Mouse (Mus musculus) heart, embryonic 12.5 days (tissue): ENCODE data around the gene Als2cl. TPM values are rescaled to one million over a fixed set of nuclear protein-coding genes. Genes with fewer than 3 reads are reported as not detected.

Source experiments
- ATAC-seq: fragments of 200-750 bp; cut with Nextera tagmentation; 2 replicates; pipeline ENCODE4 v1.8.0; 2017; ENCODE audit warnings: moderate TSS enrichment, moderate library complexity; ENCODE audit not compliant: insufficient number of reproducible peaks, low FRiP score
- H3K27ac ChIP-seq: fragments of 300-500 bp; sonication (generic); 2 replicates; pipeline ENCODE4 v1.5.1; 2016; ENCODE audit warnings: mild to moderate bottlenecking, moderate library complexity; ENCODE audit not compliant: poor library complexity, severe bottlenecking
- H3K27me3 ChIP-seq: fragments of 300-500 bp; sonication (generic); replicated peaks from 2 replicates; pipeline ENCODE4 v1.6.1; 2016; ENCODE audit warnings: mild to moderate bottlenecking, moderate library complexity
- H3K36me3 ChIP-seq: fragments of 300-500 bp; sonication (generic); 2 replicates; pipeline ENCODE4 v1.6.1; 2016; ENCODE audit warnings: mild to moderate bottlenecking, moderate library complexity
- H3K4me1 ChIP-seq: fragments of 300-500 bp; sonication (generic); replicated peaks from 2 replicates; pipeline ENCODE4 v1.6.1; 2016; ENCODE audit warnings: mild to moderate bottlenecking
- H3K4me2 ChIP-seq: fragments of 300-500 bp; sonication (generic); 2 replicates; pipeline ENCODE4 v1.6.1; 2016; ENCODE audit warnings: mild to moderate bottlenecking, moderate library complexity
- H3K4me3 ChIP-seq: fragments of 300-500 bp; sonication (generic); 2 replicates; pipeline ENCODE4 v1.5.1; 2016; ENCODE audit warnings: mild to moderate bottlenecking
- H3K9ac ChIP-seq: fragments of 300-500 bp; sonication (generic); 2 replicates; pipeline ENCODE4 v1.6.1; 2016; ENCODE audit warnings: mild to moderate bottlenecking, moderate library complexity
- H3K9me3 ChIP-seq: fragments of 300-500 bp; sonication (generic); replicated peaks from 2 replicates; pipeline ENCODE4 v1.6.1; 2016; ENCODE audit warnings: mild to moderate bottlenecking, moderate library complexity
- WGBS: fragments of 180-500 bp; shearing (Covaris S2); methylation state at CpG from one replicate; pipeline ENCODE4 v1.1.7; 2016; 5-methylcytosine and 5-hydroxymethylcytosine counted together
- polyA plus RNA-seq: library from polyadenylated mRNA; unstranded; fragments of >200 nt; fragmentation: Nextera tagmentation; extraction: Ambion mirVana; gene quantifications from 2 replicates; pipeline ENCODE4 v1.2.1, GENCODE M21; 2016

Gene Als2cl
- polyA plus RNA-seq, 1 experiment from 2014 or later = 1.4 TPM

DNA sequence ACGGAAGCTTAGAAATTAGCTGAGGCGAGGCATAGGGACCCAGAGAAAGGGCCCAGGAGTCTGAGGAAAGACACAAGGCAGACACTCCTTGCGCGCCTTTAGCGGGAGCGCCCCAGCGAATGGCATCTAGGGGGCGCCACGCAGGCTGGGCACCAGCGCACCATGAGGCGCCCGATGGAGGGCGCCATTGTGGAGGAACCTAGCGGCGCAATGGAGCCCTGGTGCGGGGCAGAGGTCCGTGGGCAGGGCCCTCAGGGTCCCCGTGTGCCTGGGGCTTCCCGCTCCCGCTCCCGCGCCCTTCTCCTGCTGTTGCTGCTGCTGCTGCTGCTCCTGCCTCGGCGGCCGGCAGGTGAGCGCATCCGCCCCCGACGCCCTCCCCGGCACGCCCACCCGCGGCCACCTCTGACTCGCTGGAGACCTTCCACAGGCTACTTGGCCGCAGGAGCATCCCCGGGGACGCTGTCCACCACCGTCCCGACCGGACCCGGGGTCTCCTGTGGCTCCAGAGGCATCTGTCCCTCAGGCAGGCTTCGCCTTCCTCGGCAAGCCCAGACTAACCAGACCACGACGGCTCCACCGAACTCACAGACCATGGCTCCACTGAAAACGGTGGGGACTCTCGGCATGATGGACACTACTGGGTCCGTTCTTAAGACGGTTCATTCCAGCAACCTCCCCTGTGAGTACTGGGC is 21.7 kb upstream of the Als2cl start, which contains the start of gene Prss50:
Prss50 (plus strand) TSS at position 187 of the 692 bp plus-strand sequence.
- peak; percentile 17; the same call in 1 of the 2 replicates for ATAC-seq
- Histone ChIP-seq H3K9ac (no peak within 1 kb of the TSS), H3K36me3 (no peaks in the 10 kb centered on the region), H3K9me3 (no peaks in the 10 kb centered on the region), H3K4me2 (peak within 1 kb of the TSS; percentile 65), H3K4me3 (peak within 1 kb of the TSS; percentile 38), H3K27ac (no peak within 1 kb of the TSS), H3K4me1 (peaks cover 7% of the 10 kb centered on the region), H3K27me3 (peaks cover 44% of the 10 kb centered on the region)
- WGBS = 10% methylated on average over 49 of the region's 50 CpGs

DNA sequence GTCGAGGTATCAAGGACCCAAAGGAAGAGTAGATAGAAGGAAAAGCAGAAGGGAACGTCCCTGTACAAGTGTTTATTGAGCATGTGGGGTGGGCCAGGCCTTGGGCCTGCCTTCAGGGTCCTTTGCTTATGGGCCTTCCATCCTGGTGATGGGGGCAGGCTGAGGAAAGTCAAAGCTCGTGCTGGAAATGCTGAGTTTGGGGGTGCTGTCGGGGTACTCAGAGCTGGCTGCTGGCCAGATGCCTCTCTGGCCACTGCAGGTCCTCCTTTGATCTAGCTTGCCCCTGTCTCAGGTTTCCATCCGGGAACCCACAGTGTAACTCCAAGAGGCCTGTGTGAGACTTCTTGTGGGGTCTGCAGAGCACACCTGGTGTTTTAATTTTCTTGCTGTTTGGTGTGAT is 21.1 kb upstream of the Als2cl start:
- peak; percentile 16; the same call in 1 of the 2 replicates for ATAC-seq
- H3K9ac ChIP-seq = no peak overlapping the region
- no peaks in the 10 kb centered on the region for H3K36me3 ChIP-seq
- 55% methylated on average over 5 of the region's 5 CpGs for WGBS
- no peak overlapping the region for H3K4me2 ChIP-seq
- H3K27me3 ChIP-seq = peaks cover 44% of the 10 kb centered on the region
- no peaks in the 10 kb centered on the region for H3K9me3 ChIP-seq
- H3K4me1 ChIP-seq = peaks cover 7% of the 10 kb centered on the region
- no peak overlapping the region for H3K4me3 ChIP-seq
- no peak overlapping the region for H3K27ac ChIP-seq

DNA sequence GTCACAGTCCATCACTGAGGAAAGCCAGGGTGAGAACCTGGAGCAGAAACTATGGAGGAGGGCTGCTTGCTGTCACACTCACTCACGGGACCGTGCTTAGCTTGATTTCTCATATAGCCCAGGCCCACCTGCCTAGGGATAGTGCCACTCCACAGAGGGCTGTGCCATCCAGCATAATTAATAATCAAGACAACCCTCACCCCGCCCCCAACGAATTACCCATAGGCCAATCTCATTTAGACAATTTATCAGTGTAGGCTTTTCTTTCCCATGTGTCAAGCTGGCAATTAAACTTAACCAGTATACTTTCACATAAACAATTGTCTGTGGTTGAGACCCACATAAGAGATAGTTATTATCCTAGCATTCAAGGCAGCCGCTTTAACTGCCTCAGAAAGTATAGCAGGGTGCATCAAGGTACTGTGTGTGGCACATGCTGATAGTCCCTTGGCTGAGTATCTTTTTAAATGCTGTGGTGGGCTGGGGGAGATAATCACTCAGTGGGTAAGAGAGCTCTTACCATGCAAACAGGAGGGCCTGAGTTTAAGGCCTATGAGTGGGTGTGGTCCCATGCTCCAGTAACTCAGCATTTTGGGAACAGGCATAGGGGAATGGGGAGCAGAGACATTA is 20.6 kb upstream of the Als2cl start:
- Histone ChIP-seq H3K36me3 (no peaks in the 10 kb centered on the region), H3K9ac (no peak overlapping the region), H3K4me3 (no peak overlapping the region), H3K27ac (no peak overlapping the region), H3K4me1 (peaks cover 7% of the 10 kb centered on the region), H3K27me3 (peaks cover 44% of the 10 kb centered on the region), H3K4me2 (no peak overlapping the region), H3K9me3 (no peaks in the 10 kb centered on the region)
- WGBS = 81% methylated on average over 5 of the region's 5 CpGs
- no peak for ATAC-seq

DNA sequence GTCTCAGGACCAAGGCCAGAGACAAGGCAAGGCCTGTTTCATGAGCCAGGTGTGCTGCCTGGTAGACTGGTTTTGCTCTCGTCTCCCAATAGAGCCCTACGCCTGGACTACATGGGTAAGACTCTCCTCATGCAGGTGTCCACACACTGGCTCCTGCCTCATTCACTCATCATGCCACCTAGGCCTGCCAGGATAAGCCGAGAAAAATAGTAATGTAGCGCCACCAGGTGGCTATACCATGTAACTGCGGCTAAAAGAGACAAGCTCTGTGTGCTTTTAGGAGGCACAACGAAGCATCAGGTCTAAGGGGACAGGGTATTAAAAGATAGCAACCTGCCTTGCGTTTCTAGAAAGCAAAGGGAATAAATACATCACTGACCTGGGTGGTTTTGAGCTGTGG is 8.6 kb upstream of the Als2cl start:
- Histone ChIP-seq H3K9me3 (no peaks in the 10 kb centered on the region), H3K36me3 (no peaks in the 10 kb centered on the region), H3K4me3 (no peak overlapping the region), H3K27me3 (peaks cover 41% of the 10 kb centered on the region), H3K9ac (no peak overlapping the region), H3K4me2 (no peak overlapping the region), H3K27ac (no peak overlapping the region), H3K4me1 (peaks cover 17% of the 10 kb centered on the region; the same call in 1 of the 2 replicates)
- ATAC-seq = peak; percentile 27; the same call in 1 of the 2 replicates
- WGBS = 20% methylated on average over 7 of the region's 7 CpGs

DNA sequence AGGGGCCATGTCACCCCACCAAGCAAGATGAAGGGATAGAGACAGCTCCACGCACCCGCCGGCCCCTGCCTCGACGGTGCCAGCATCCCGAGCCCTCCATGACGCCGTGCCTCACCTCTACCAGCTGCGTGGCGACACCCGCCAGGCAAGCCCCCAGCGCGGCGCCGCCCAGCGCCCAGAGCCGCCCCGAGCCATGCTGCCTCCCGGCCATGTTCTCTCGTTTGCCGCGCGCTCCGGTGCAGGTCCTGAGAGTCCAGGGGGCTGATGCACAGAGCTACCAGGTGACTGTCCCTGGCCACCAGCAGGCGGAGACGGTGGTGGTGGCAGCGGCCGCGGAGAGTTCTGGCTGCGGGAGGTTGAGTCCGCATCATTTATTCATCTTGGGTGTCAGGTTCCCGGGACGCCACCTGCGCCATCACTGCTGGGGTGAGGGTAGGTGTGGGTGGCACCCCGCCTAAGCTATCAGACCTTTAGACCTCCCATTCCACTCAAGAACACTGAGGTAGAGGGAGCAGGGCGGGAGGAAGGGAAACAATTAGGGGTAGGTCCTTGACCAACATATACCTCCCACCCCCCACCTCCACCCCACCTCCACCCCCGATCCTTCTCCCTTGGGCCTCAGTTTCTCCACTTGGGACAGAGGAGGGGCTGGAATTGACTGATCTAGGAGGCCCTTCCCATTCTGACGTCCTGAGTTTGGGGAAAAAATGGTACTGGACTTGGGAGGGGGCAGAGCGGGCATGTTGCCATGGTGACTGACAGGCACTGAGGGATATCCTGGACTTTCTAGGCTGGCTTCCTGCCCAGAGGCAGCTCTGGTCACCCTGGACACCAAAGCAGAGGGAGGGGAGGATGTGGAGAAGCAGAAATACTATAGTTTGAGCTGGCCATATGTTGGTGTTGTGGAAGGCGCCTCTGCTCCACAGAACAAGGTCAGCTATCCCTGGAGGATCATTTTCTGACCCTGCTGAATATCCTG is 5.7 kb upstream of the Als2cl start:
- peak overlapping the region; percentile 24 for H3K4me3 ChIP-seq
- peak overlapping the region; percentile 64 for H3K4me2 ChIP-seq
- no peak overlapping the region for H3K27ac ChIP-seq
- peaks cover 24% of the 10 kb centered on the region for H3K4me1 ChIP-seq
- ATAC-seq = 0 out of 2 replicates have a peak, but pooled peaks have one; percentile 30
- WGBS = 10% methylated on average over 40 of the region's 40 CpGs
- H3K36me3 ChIP-seq = no peaks in the 10 kb centered on the region
- peaks cover 54% of the 10 kb centered on the region for H3K27me3 ChIP-seq
- H3K9me3 ChIP-seq = no peaks in the 10 kb centered on the region
- peak overlapping the region; percentile 36 for H3K9ac ChIP-seq

DNA sequence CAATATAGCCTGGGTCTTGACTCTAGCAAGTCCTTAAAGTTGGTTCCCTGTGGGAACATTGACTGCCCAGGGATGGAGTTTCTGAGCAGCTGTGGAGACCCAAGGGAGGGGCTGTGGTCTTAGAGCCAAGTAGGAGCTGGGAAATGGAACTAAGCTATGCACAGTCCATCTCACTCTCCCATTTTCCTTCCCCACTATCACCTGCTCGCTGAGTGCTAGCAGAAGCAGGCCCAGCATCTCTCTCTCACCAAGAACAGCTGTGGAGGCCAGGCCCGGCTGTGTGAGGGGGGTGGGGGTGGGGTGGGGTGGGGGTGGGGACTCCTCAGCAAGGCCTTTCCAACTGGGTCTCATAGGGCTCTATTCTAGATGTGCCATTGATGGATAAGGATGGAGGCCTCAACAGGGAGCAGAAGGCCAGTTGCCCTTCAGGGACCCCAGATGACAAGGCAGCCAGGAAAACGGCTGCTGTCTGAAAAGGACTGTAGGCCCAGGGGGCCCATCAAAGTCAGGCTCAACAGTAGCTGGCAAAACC is 4.9 kb upstream of the Als2cl start:
- Histone ChIP-seq H3K4me1 (peaks cover 32% of the 10 kb centered on the region), H3K4me2 (no peak overlapping the region), H3K9ac (no peak overlapping the region), H3K27me3 (peaks cover 59% of the 10 kb centered on the region), H3K36me3 (no peaks in the 10 kb centered on the region), H3K9me3 (no peaks in the 10 kb centered on the region), H3K4me3 (no peak overlapping the region), H3K27ac (no peak overlapping the region)
- WGBS = 20% methylated on average over 3 of the region's 3 CpGs
- no peak for ATAC-seq

DNA sequence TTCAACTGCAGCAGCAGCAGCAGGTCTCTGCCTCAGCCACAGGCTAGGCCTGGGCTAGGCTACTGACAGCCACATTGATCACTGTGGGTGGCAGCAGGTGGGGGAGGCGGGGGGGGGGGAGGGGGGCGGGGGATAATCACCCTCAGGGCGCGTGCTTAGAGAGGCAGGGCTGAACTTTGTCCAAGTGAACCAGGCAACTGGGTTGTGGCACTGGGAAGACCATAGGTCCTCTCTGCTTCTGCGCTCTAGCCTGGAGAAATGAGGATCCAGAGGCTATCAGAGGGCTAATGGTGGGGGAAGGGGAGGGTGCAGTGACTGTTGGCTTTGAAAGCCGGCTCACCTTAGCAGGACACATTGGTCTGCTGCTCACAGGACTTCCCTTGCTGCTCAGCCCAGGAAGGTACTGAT is 4.4 kb upstream of the Als2cl start:
- no peak for ATAC-seq
- Histone ChIP-seq H3K9ac (no peak overlapping the region), H3K4me1 (peaks cover 34% of the 10 kb centered on the region), H3K27me3 (peaks cover 65% of the 10 kb centered on the region), H3K36me3 (no peaks in the 10 kb centered on the region), H3K9me3 (no peaks in the 10 kb centered on the region), H3K27ac (no peak overlapping the region), H3K4me2 (no peak overlapping the region), H3K4me3 (no peak overlapping the region)
- 27% methylated on average over 4 of the region's 6 CpGs for WGBS

DNA sequence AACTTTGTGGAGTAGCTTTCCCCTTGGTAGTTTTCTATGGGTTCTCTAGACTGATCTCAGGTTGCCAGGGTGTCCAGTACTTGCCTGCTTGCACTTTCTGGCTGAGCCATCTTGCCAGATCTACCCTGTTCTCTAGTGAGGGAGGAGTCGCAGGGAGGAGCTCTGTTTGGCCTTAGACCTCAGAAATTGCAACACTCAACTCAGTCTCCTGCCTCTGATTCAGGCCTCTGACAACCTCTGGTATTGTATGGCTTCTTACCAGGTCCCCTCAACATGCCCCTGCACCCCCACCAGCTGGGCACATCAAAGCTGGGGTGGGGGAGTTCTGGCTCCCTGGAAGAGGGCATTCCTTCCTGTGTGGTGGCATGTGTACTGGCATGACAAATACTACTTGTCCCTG is 2.3 kb upstream of the Als2cl start:
- H3K4me1 ChIP-seq = peaks cover 39% of the 10 kb centered on the region
- no peak overlapping the region for H3K4me3 ChIP-seq
- H3K36me3 ChIP-seq = no peaks in the 10 kb centered on the region
- no peak for ATAC-seq
- H3K27me3 ChIP-seq = peaks cover 76% of the 10 kb centered on the region
- 81% methylated on average over 1 of the region's 1 CpGs for WGBS
- H3K9ac ChIP-seq = no peak overlapping the region
- H3K9me3 ChIP-seq = no peaks in the 10 kb centered on the region
- H3K27ac ChIP-seq = no peak overlapping the region
- no peak overlapping the region for H3K4me2 ChIP-seq

DNA sequence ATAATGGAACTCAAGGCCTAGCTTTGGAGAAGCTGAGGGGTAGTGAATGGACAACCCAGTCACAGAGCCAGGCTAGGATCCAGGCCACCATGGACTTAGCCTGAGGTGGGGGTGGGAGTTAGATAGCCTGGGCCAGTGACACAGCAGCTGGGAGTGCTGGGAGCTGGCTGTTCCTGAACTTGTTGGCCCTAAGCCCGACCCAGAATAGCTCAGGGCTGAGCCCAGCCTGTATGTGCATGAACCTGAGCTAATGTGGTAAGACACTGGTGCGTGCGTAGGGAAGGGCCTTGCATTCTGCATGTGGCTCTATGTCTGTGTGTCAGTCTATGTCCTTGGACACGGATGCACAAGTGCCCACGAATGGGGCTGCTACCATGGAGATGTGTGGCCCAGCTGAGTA is 1.8 kb upstream of the Als2cl start:
- H3K4me1 ChIP-seq = peaks cover 39% of the 10 kb centered on the region
- no peak overlapping the region for H3K27ac ChIP-seq
- 72% methylated on average over 5 of the region's 5 CpGs for WGBS
- no peak overlapping the region for H3K4me2 ChIP-seq
- H3K9ac ChIP-seq = no peak overlapping the region
- no peak for ATAC-seq
- no peaks in the 10 kb centered on the region for H3K36me3 ChIP-seq
- peaks cover 71% of the 10 kb centered on the region for H3K27me3 ChIP-seq
- H3K4me3 ChIP-seq = no peak overlapping the region
- no peaks in the 10 kb centered on the region for H3K9me3 ChIP-seq

DNA sequence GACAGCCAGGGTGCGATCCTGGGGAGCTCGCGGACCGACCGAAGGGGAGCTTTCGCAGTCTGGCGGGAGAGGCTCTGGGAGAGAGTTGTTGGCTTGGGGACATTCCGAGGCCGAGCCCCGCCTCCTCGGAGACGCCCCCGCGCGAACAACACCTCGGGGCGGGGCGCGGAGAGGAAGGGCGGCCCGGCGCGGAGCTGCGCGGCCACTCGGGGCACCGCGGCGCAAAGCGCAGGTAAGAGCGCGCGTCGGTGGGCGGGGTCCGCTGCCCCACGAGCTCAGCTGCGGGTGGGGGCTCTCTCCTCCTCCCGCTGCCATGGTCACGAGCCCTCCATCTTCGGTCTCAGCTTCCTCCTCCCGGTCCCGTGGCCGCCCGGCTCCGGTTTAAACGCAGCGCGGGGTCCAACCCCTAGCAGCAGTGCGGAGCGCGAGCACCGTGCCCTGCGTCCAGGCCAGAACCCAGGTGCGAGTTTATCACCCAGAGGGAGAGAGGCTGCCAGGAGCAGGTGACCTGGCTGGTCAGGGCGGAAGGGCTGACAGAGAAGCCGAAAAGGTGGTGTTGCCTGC is 410 bp downstream of the Als2cl start, which contains the start of gene Tmie:
Tmie (minus strand) TSS at position 116 of the 564 bp plus-strand sequence.
- H3K4me3 ChIP-seq = peak within 1 kb of the TSS; percentile 72
- WGBS = under 1% methylated on average over 56 of the region's 57 CpGs
- peak within 1 kb of the TSS; percentile 67 for H3K9ac ChIP-seq
- H3K4me1 ChIP-seq = peaks cover 26% of the 10 kb centered on the region
- peak within 1 kb of the TSS; percentile 99 for H3K4me2 ChIP-seq
- peak; percentile 31 for ATAC-seq
- no peaks in the 10 kb centered on the region for H3K36me3 ChIP-seq
- peaks cover 63% of the 10 kb centered on the region for H3K27me3 ChIP-seq
- H3K9me3 ChIP-seq = no peaks in the 10 kb centered on the region
- no peak within 1 kb of the TSS for H3K27ac ChIP-seq
